Mouse (Mus musculus): ENCODE data around the gene Grid1.

Gene Grid1

GRCm38 (mm10) chr14:35008674-35009073 lies 188.8 kb downstream of the Grid1 start:
- no peak for DNase-seq (ENCODE audit: extremely low spot score, low spot score)

DNA sequence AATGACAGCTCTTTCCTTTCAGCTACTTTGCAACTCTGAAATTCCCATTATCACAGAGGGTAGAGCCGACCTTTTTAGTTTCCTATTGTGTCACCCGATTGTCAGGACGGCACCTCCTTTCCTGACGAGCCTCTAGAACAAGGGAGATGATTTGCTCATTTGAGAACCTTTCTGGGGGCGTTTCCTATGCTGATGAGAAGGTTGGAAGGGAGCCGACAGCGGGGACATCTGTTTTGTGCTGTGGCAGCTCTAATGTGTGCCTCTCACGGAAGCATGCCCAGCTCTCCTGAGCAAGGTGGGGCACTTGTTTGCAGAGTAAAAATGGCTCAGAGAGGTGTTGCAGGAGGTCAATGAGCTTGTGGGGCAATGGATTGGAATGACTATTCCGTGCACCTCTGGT lies 189.2 kb downstream of the Grid1 start:
- DNase-seq (ENCODE audit: extremely low spot score, low spot score) = no peak

GRCm38 (mm10) chr14:35026686-35027085 lies 206.8 kb downstream of the Grid1 start:
- no peak for DNase-seq (ENCODE audit: extremely low spot score, low spot score)

- no peak for DNase-seq (ENCODE audit: extremely low spot score, low spot score)
Observed at GRCm38 (mm10) chr14:35027501-35028140, 207.7 kb downstream of the Grid1 start.

DNA sequence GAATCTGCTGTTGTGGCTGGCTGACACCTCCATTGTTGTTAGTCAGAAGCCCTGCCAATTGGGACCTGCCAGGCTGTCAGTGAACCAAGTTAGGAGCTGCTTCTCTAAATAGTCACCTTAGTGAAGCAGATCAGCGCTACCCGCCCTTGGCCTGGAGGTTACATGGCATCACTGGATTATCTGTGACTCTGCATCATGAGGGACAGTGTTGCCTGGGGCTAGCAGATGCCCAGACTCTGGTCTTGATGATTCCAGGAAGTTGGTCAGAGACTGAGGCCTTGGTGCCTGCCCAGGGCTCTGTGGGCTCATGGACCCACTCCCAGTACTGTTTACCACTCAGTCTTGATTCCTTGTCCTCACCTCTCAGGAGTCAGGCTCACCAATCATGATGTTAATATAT lies 209.7 kb downstream of the Grid1 start:
- no peak for DNase-seq (ENCODE audit: extremely low spot score, low spot score)

DNA sequence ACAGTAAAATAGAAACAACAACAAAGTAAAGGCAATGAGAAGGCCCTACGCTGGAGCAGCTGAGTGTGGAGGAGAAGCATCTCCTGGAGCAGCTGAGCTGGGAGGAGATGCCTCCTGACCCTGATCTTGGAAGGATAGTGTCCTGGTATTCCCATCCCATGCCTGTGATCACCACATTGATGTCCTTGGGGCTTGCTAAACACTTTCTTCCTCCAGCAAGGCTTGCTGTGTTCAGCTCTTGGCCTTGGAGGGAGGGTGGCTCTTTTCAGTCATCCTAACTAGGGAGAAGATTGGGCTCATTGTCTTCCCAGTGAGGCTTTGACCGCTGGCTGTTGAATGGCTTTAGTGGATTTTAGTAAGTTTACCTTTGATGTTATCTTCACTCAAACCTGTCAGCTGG lies 210.4 kb downstream of the Grid1 start:
- DNase-seq (ENCODE audit: extremely low spot score, low spot score) = no peak

GRCm38 (mm10) chr14:35032283-35032682 lies 212.4 kb downstream of the Grid1 start:
- DNase-seq (ENCODE audit: extremely low spot score, low spot score) = no peak

DNA sequence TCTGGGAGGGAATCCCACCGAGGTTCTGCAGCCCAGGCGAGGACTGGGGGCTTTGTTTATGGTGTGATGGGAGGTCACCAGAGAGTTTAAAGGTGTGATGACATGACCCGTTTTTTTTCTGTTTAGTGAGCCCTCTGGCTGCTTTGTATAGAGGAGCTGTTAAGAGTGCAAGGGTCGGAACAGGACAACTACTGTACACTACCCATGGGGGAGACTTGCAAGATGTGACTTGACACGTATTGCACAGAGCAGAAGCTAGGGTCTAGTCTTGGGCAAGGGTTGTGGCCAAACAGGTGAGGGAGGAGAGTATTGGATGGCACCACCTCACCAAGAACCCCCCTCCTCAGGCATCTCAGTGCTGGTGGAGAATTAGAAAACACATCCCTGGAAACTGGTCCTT lies 224.4 kb downstream of the Grid1 start:
- DNase-seq (ENCODE audit: extremely low spot score, low spot score) = peak; percentile 8

DNA sequence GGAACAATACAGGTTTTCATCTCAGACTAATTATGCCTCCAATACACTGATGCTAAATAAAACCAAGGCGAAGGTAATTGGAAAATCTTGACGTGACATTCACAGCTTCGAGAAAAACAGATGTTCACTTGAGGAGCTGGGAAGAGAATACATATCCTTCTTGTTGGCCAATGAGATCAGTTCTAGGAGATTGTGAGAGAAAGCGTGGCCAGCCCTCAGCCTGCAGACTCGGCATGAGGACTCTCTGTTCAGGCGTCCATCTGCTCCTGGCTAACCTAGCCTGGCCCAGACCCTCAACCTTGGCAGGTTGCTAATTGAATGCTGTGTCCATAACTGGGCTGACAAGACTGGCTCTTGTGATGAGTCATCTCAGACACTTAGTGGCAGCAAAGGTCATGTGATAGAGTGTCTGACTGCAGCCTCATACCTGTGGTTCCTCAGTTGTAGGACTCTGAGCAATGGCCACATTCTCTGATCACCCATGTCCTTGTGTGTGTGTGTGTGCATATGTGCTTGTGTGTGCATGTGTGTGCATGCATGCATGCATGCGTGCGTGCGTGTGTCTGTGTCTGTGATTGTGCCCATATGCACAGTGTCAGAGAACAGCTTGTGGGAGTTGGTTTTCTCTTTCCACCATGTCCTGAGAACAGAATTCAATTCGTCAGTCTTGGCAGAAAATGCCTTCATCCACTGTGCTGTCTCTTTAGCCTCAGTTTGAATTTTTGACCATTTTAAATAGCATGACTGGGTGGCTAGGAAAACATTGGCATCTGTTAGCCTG lies 225.2 kb downstream of the Grid1 start:
- DNase-seq (ENCODE audit: extremely low spot score, low spot score) = peak; percentile 4

DNA sequence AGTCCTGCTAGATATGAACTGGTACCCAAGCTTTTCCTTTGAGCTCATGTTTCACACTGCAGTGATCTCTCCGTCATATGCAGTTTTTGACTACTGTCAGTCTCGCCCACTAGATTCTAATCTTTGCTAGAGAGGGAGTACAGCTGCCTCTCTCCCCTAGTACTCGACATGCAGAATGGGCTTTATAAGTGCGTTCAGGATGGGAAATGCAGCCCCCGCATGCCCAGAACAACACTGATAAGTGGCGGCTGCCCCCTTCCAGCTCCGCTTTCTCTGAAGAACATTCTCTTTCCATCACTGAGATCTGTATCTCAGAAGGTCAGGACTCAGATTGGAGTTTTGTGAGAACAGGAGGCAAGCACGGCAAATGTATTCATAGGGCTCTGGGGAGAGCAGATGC lies 229.3 kb downstream of the Grid1 start:
- DNase-seq (ENCODE audit: extremely low spot score, low spot score) = no peak

DNA sequence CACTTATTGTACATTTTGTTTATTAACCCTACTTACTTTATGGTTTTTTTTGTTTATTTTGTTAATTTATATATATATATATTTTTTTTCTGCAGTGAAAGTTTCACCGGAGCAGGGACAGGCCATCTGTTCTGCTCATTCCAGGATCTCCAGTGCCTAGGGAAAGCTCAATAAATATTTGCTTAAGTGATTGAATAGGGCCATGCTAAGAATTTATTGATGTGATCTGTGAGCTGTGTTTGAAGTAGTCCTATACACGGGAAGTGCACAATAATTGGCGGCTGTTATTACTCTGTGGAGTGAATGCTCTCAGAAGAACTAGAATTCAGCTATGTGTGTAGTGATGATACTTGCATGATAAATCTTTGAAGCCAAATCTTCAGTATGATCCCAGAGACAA lies 234.2 kb downstream of the Grid1 start:
- no peak for DNase-seq (ENCODE audit: extremely low spot score, low spot score)

GRCm38 (mm10) chr14:35074636-35075035 lies 254.7 kb downstream of the Grid1 start:
- DNase-seq (ENCODE audit: extremely low spot score, low spot score) = no peak

DNA sequence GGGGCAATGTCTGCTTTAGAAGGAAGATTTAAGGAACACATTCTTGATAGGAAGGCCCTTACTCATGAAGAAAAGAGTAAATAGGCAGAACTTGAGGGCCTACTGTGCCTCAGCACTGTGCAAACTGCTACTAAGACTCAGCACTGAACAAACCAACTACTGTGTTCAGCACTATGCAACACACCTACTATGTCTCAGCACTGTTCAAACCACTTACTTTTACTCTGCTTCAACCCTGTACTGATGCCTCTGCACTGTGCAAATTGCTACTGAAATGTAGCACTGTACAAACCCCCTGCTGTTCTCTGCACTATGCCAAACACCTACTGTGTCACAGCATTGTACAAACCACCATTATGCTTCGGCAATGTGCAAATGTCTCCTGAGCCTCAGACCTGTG lies 260.0 kb downstream of the Grid1 start:
- no peak for DNase-seq (ENCODE audit: extremely low spot score, low spot score)

DNA sequence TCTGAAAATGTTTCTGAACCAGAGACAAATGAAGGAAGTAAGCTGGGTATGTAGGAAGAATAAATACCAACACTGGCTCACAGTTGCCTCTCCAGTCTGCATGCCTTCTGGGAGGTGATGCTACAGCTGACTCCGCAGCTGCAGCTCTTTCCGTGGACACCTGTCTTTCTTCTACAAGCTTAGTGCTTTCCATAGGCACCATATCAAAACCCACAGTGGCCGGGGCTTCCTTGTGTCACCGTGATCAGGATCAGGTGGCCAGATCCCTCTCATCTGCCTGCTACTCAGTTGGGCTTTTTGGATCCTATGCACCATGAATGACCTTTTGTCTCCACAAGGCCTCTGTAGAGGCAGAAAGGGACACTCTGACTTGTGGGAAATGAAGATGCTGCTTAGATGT lies 272.7 kb downstream of the Grid1 start:
- DNase-seq (ENCODE audit: extremely low spot score, low spot score) = no peak

DNA sequence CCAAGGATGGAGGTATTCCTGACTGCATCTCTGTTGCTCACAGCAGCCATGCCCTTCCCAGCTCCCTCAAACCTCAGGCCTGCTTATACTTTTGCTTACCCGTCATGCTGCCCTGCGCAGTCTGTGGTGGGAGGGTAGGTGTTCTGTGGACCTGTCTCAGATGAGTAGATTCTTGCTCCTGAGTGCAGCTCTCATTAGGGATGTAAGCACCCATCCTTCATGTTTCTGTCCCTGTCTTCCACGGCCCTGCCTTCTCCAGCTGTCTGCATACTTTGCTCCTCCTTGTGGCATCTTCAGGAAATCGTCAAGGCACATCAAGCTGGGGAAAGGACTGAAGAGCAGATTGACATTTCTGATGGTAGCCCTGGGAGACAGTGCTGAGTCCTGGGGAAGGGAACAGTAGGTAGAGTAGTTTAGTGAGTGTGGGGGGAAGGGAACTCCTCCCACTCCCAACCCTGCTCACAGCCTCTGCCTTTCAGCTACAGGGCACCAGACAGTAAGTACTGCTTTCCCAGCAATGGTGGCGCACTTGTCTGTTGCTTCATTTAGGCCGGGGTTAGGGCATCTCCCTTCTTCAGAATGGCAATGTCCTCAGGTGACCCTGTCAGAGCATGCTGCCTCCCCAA lies 273.8 kb downstream of the Grid1 start:
- DNase-seq (ENCODE audit: extremely low spot score, low spot score) = no peak

DNA sequence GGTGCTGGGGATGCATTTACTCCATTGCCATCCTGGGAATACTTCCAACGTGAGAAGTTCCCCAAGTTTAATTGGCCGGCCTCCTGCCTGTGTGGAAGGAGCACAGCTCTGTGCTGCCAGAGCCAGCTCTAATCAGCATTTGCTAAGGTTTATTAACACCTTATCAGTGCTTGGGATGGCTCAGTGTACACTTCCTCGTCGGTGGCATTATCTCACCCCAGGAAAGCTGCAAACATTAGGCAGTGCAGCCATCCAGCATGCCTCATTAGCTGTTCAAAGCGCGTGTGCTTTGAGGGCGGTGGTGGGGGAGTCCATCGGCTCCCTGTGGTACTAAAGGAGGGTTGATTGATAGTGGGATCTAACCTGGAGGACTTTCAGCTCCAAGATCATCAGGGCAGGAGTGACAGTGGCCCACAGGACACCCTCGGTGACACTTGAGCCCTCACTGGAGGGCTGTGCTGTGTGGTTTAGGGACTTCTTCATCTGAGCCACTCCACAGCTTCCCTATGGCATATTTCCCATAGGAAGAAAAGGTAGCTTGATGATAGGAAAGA lies 275.7 kb downstream of the Grid1 start:
- DNase-seq (ENCODE audit: extremely low spot score, low spot score) = no peak

GRCm38 (mm10) chr14:35096085-35096484 lies 276.2 kb downstream of the Grid1 start:
- no peak for DNase-seq (ENCODE audit: extremely low spot score, low spot score)

- no peak for DNase-seq (ENCODE audit: extremely low spot score, low spot score)
Observed at GRCm38 (mm10) chr14:35097166-35097565, 277.3 kb downstream of the Grid1 start.

- no peak for DNase-seq (ENCODE audit: extremely low spot score, low spot score)
Observed at GRCm38 (mm10) chr14:35103639-35104210, 283.8 kb downstream of the Grid1 start.

- DNase-seq (ENCODE audit: extremely low spot score, low spot score) = no peak
Observed at GRCm38 (mm10) chr14:35107596-35107995, 287.7 kb downstream of the Grid1 start.

DNA sequence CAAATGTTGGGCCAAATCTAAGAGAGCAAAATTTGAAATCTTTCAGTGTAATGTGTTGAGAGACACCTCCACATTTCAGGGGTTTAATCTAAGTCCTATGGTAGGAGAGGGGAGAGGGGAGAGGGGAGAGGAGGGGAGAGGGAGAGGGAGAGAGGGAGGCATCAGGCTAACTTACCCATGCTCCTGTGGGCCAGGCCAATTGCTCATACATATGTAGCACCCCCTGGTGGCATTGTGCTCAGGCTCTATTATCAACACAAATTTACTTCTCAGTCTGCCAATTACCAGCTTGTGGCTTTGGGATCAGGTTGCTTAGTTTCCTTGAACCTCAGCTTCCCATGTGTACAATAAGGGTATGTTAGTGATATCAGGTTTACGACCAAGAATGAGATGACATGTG lies 291.0 kb downstream of the Grid1 start:
- DNase-seq (ENCODE audit: extremely low spot score, low spot score) = peak; percentile 19
